Mouse (Mus musculus): ENCODE measurements at regions not wholly inside any gene's neighbourhood (a gene's known extent, or its start where the extent isn't known, plus 50 kb on each side); places are given as distances from the start of the nearest gene placed in this dataset.

GRCm38 (mm10) chr10:115691939-115692338, 104.4 kb upstream of the Lgr5 start:
- no peak for TF ChIP-seq CTCF (conservative IDR thresholded peaks at IDR 0.05; ENCODE audit: insufficient read depth, insufficient read length, low read depth, low read length)
- TF ChIP-seq POLR2A (IDR thresholded peaks at IDR 0.05; ENCODE audit: low read depth, low read length): no peak
